Mouse (Mus musculus) C2C12 (cell line): Measurements from ENCODE around the gene 5730455P16Rik. TPM values are rescaled to one million over a fixed set of nuclear protein-coding genes. Genes with fewer than 3 reads are reported as not detected.

ENCODE experiments used
- H3K27me3 ChIP-seq: one replicate; pipeline ENCODE4 v1.6.1; 2011; ENCODE audit not compliant: control insufficient read depth, insufficient read depth, insufficient read length
- H3K36me3 ChIP-seq: one replicate; pipeline ENCODE4 v1.6.1; 2011; ENCODE audit not compliant: control insufficient read depth, insufficient read depth
- H3K4me3 ChIP-seq: one replicate; pipeline ENCODE4 v1.5.1; 2011; ENCODE audit warnings: mild to moderate bottlenecking, control low read depth; ENCODE audit not compliant: poor library complexity, insufficient read depth, severe bottlenecking
- H3K79me2 ChIP-seq: one replicate; pipeline ENCODE4 v1.6.1; 2011; ENCODE audit not compliant: control insufficient read depth, insufficient read depth
- H3K79me3 ChIP-seq: one replicate; pipeline ENCODE4 v1.6.1; 2011; ENCODE audit warnings: low read depth, control low read depth
- H3ac ChIP-seq: one replicate; pipeline ENCODE3; 2011; ENCODE audit warnings: low read depth; ENCODE audit not compliant: control insufficient read depth, insufficient read length
- CEBPB ChIP-seq: IDR thresholded peaks from one replicate; pipeline ENCODE4 v1.6.1; 2011; ENCODE audit warnings: low read depth, mild to moderate bottlenecking, control low read depth, moderate library complexity
- CTCF ChIP-seq: IDR thresholded peaks from one replicate; pipeline ENCODE4 v1.5.1; 2011; ENCODE audit not compliant: control insufficient read depth, insufficient read depth, insufficient read length
- FOSL1 ChIP-seq: IDR thresholded peaks from one replicate; pipeline ENCODE4 v1.8.0; 2011; ENCODE audit warnings: mild to moderate bottlenecking, low read length; ENCODE audit not compliant: poor library complexity, insufficient read depth, severe bottlenecking
- MAX ChIP-seq: IDR thresholded peaks from one replicate; pipeline ENCODE4 v1.6.1; 2011; ENCODE audit warnings: mild to moderate bottlenecking, control low read depth
- MYOD1 ChIP-seq: IDR thresholded peaks from one replicate; pipeline ENCODE4 v1.6.1; 2011; ENCODE audit warnings: low read depth; ENCODE audit not compliant: control insufficient read depth, insufficient read length
- MYOG ChIP-seq: IDR thresholded peaks from one replicate; pipeline ENCODE4 v1.6.1; 2011; ENCODE audit not compliant: control insufficient read depth, insufficient read length; ENCODE audit errors: extremely low read depth
- USF1 ChIP-seq: IDR thresholded peaks from one replicate; pipeline ENCODE4 v1.6.1; 2011; ENCODE audit warnings: low read depth, mild to moderate bottlenecking, control low read depth, moderate library complexity
- polyA plus RNA-seq: library from polyadenylated mRNA; unstranded; fragments of >200 nt; fragmentation: generic; extraction: Trizol; gene quantifications from one replicate; pipeline ENCODE4 v1.2.1, GENCODE M21; 2012; ENCODE audit warnings: missing spikeins

The 5730455P16Rik gene
- polyA plus RNA-seq, 1 experiment, result 4.3 TPM

GRCm38 (mm10) chr11:80313944-80314343, 63.9 kb downstream of the 5730455P16Rik start:
- Histone ChIP-seq H3ac (no peak overlapping the region), H3K79me2 (no peaks in the 10 kb centered on the region), H3K79me3 (no peaks in the 10 kb centered on the region), H3K36me3 (no peaks in the 10 kb centered on the region), H3K27me3 (peaks cover 18% of the 10 kb centered on the region), H3K4me3 (no peak overlapping the region)
- TF ChIP-seq MYOG (no peak), CEBPB (no peak), USF1 (no peak), MAX (no peak), FOSL1 (no peak), CTCF (no peak), MYOD1 (no peak)

GRCm38 (mm10) chr11:80313462-80313861, 64.4 kb downstream of the 5730455P16Rik start:
- TF ChIP-seq CEBPB, result no peak
- H3K79me3 ChIP-seq, result no peaks in the 10 kb centered on the region
- H3K36me3 ChIP-seq, result no peaks in the 10 kb centered on the region
- no peak overlapping the region for H3ac ChIP-seq
- H3K79me2 ChIP-seq, result no peaks in the 10 kb centered on the region
- H3K4me3 ChIP-seq, result no peak overlapping the region
- peaks cover 20% of the 10 kb centered on the region for H3K27me3 ChIP-seq

GRCm38 (mm10) chr11:80312565-80312964, 65.3 kb downstream of the 5730455P16Rik start:
- TF ChIP-seq CTCF (no peak), MYOD1 (no peak), USF1 (no peak), MYOG (no peak), MAX (no peak), CEBPB (no peak)
- no peak overlapping the region for H3ac ChIP-seq
- H3K4me3 ChIP-seq, result no peak overlapping the region
- H3K79me2 ChIP-seq, result no peaks in the 10 kb centered on the region
- peaks cover 25% of the 10 kb centered on the region for H3K27me3 ChIP-seq
- no peaks in the 10 kb centered on the region for H3K36me3 ChIP-seq
- H3K79me3 ChIP-seq, result no peaks in the 10 kb centered on the region

DNA sequence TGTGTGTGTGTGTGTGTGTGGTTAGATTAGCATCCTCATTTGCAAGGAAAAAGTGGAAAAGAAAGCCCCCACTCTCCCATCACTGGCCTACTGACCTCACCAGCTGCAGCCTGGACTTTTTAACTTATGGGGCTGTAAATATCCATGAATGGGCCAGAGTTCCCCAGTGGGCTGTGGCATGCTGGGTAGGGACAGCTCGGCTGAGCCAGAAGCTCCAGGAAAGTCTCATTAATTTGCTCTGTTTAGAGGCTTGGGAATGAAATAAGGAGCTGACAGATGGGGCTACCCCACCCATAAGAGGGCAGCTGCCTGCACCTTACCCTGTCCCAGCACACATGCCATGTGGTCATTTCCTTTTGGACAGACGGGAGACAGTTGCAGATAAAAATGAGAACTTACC, 65.8 kb downstream of the 5730455P16Rik start:
- H3K4me3 ChIP-seq, result no peak overlapping the region
- H3K27me3 ChIP-seq, result peaks cover 31% of the 10 kb centered on the region
- TF ChIP-seq CEBPB, result no peak
- no peak for TF ChIP-seq MAX
- no peak for TF ChIP-seq MYOG
- no peak for TF ChIP-seq MYOD1
- TF ChIP-seq USF1, result no peak
- no peak for TF ChIP-seq FOSL1
- no peak for TF ChIP-seq CTCF
- no peak overlapping the region for H3ac ChIP-seq
- H3K79me3 ChIP-seq, result no peaks in the 10 kb centered on the region
- H3K36me3 ChIP-seq, result no peaks in the 10 kb centered on the region
- no peaks in the 10 kb centered on the region for H3K79me2 ChIP-seq

DNA sequence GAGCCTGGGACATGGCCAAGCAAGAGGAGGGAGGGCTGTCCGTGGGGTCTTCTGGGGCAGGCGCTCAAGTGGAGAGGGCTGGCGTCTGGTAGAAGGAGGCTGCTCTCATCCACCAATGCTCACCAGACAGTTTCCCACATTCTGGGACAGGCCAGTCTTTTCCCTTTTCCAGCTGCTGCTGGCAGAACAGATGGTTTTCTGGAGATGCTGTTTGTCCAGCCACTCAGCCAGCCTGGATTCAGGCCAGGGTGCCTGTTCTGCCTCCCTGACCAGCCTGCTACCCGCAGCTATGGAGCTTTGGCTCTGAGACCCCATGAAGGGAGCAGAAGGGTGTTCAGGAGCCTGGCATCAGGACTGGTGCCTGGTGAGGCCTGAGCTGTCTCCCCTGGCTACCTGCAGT, 66.6 kb downstream of the 5730455P16Rik start:
- Histone ChIP-seq H3K79me2 (no peaks in the 10 kb centered on the region), H3K27me3 (peaks cover 36% of the 10 kb centered on the region), H3K79me3 (no peaks in the 10 kb centered on the region), H3K4me3 (no peak overlapping the region), H3ac (no peak overlapping the region), H3K36me3 (no peaks in the 10 kb centered on the region)
- TF ChIP-seq USF1 (no peak), MYOD1 (no peak), FOSL1 (no peak), CEBPB (no peak), CTCF (no peak), MYOG (no peak), MAX (no peak)

Other genes with a start within 250 kb of the 5730455P16Rik start
- 11.5 TPM for gene Tefm, start 235.9 kb downstream of the 5730455P16Rik start, polyA plus RNA-seq
- gene Adap2, start 223.9 kb downstream of the 5730455P16Rik start, polyA plus RNA-seq, result 0.04 TPM
- gene Rnf135, start 194.2 kb downstream of the 5730455P16Rik start, polyA plus RNA-seq, result 3.6 TPM
- 15.8 TPM for gene Rhot1, start 169.0 kb downstream of the 5730455P16Rik start, polyA plus RNA-seq
- gene Rhbdl3, start 77.1 kb downstream of the 5730455P16Rik start, polyA plus RNA-seq, result 0.22 TPM
- 92.9 TPM for gene Zfp207, start 5.2 kb upstream of the 5730455P16Rik start, polyA plus RNA-seq
- gene Psmd11, start 50.6 kb upstream of the 5730455P16Rik start, polyA plus RNA-seq, result 82.9 TPM
- 4.7 TPM for gene Cdk5r1, start 99.0 kb upstream of the 5730455P16Rik start, polyA plus RNA-seq